Mouse (Mus musculus) cerebellum, adult (tissue): Measurements from ENCODE around the gene Mcam.
"Not testable (repeated sequence)": the region's sequence is repeated elsewhere in the genome, so short reads cannot be mapped to it uniquely, and the experiment has no call there.

ENCODE experiments used
- ATAC-seq: cut with Nextera tagmentation; 2 replicates; pipeline ENCODE4 v1.9.2; 2017; ENCODE audit warnings: mild to moderate bottlenecking, moderate library complexity, mixed read lengths; ENCODE audit not compliant: insufficient number of reproducible peaks, low FRiP score, low TSS enrichment

The Mcam gene

GRCm38 (mm10) chr9:44108269-44109055 lies 25.8 kb upstream of the Mcam start:
- no peak for ATAC-seq

- ATAC-seq = no peak
Observed at GRCm38 (mm10) chr9:44109360-44110095, 24.7 kb upstream of the Mcam start.

DNA sequence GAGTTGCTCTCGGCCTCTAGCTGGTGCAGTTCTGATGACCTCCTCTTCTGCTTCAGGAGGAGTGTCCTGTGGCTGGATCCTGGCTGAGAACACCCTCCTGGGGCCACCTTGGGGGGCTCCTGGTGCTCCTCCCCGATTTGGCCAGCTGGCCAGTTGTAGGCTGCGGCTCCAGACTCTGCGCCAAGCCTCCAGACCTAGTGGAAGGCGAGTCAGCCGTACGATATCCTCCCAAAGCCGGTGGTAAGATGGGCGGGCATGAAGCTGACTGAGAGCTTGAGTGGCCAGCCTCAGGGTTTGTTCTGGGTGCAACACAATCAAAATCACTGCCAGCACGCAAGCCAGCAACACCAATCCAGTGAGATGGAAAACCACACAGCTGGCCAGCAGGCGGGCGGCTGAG lies 22.4 kb upstream of the Mcam start:
- not testable (repeated sequence) for ATAC-seq

GRCm38 (mm10) chr9:44113105-44113789 lies 21.0 kb upstream of the Mcam start, which contains the start of the genes Gm49380 and Rnf26:
Gene Gm49380, minus strand, starts transcription at chr9:44113500.
Gene Rnf26, minus strand, starts transcription at chr9:44113517.
- ATAC-seq = peak; percentile 95

GRCm38 (mm10) chr9:44114453-44114852 lies 19.8 kb upstream of the Mcam start:
- no peak for ATAC-seq

GRCm38 (mm10) chr9:44115599-44115998 lies 18.7 kb upstream of the Mcam start:
- ATAC-seq = no peak

DNA sequence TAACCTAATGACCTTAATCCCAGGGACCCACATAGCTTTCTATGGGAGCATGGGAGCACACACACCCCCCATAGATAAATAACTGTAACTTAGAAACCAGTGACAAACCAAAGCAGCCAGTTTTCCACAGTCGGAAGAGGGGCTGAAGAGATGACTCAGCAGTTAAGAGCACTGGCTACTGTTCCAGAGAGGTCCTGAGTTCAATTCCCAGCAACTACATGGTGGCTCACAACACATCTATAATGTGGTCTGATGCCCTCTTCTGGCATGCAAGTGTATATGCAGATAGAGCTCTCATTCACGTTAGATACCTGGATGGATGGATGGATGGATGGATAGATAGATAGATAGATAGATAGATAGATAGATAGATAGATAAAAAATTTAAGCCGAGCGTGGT lies 18.1 kb upstream of the Mcam start:
- ATAC-seq = no peak

- ATAC-seq = no peak
Observed at GRCm38 (mm10) chr9:44119011-44119410, 15.3 kb upstream of the Mcam start.

- ATAC-seq = no peak
Observed at GRCm38 (mm10) chr9:44119948-44120465, 14.3 kb upstream of the Mcam start.

GRCm38 (mm10) chr9:44124317-44124716 lies 10.0 kb upstream of the Mcam start:
- no peak for ATAC-seq

GRCm38 (mm10) chr9:44125026-44125425 lies 9.2 kb upstream of the Mcam start:
- ATAC-seq = no peak

DNA sequence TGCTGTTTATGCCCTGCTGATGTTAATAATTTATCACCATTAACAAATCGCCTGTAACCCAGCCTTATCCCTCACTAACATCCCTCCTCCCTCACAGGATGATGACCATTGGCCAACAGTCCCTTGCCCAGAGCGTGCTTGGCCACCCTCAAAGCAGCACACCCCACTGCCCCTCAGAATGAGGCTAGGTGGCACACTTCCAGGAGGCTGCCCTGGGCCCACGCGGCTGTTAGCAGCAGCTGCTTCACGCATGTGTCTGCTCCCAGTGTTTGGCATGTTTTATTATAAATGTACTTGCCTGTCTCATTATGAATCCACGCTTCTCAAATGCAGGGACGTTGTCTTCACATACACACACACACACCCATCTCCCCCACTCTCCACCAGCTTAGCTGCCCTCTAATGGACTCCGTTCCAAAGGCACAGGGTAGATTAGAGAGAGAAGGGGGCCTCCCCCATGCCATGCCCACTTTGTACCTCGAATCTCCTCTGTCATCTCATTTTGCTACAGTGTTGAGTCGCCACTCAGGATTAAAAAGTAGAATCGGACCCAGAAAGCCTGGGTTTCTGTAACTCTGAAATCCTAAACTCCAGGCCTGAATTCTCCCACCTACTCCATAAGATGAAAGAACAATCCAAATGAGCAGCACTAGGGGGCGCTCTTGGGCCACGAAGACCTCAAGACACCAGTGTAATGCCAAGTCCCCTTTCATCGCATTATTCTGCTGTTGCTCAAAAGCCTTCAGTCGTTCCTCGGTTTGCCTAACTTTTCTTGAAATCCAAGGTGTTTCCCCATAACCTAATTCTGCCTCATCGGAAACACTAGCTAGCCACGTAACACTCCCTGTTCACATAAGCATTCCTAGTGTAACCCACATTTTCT lies 8.5 kb upstream of the Mcam start:
- ATAC-seq = peak; percentile 74; the same call in 1 of the 2 replicates

- ATAC-seq = no peak
Observed at GRCm38 (mm10) chr9:44126746-44127145, 7.5 kb upstream of the Mcam start.

DNA sequence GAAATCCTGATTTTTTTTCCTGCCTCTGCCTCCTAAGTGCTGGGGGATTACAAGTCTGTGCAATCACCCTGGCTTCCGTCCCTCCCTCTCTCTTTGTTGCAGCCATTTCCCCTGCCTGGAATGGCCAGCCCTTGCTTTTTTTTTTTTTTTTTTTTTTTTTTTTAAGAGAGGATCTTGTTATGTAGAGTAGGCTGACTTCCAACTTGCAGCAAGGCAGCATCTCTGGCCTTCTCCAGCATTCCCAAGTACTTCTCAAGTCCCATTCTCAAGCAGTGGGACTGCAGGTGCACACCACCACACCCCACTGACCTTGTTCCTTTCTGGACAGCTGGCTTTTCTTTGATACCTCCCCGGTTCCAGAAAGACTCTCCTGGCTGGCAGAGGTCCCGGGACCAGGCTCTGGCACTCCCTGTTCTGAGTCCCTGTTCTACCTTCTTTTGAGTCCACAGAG lies 6.9 kb upstream of the Mcam start:
- no peak for ATAC-seq

GRCm38 (mm10) chr9:44129633-44130032 lies 4.6 kb upstream of the Mcam start:
- ATAC-seq = no peak

GRCm38 (mm10) chr9:44130034-44130433 lies 4.2 kb upstream of the Mcam start:
- ATAC-seq = no peak

DNA sequence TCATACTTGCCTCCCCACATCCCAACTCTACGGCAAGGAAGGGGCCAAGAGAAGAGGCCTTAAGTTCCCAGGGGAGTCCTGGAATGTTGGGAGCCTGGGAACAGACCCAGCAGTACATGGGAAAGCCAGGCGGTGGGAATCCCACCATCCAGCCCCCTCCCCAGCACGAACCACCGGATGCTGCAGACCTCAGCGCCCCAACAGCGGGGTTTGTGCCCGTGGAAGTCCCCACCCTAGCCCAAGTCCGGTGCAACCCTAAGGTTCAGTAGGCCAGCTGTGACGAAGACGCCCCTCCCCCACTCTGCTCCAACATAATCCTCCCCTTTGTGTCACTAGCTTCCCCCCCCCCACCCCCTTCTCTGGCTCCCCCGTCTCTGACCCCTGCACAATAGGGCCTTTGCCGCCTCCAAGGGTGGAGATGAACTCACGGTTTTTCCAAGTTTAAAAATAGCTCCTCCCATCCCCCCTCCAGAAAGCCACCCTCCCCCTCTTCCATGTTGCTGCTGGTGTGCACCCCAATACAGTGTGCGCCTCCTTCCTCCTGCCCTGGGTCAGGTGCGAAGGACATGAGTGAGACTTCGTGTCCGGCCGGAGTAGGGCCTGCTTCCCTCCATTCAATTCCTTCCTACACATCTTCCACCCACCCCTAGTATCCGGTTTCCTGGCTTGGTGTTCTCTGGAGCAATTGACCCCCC lies 3.5 kb upstream of the Mcam start:
- ATAC-seq = no peak

DNA sequence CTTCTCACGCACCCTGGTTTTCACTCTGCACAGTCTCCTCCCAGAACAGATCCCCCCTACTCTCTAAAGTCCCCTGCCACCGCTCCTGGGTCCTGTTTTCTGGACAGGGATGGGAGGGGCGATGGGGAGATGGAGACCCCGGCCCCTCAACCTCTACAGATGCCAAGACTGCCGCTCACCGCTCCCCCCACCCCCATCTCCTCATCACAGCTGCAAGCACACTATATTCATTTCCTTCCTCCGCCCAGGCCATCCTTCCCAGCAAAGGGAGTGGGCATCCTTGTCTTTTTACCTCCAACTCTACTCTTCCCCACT lies 3.0 kb upstream of the Mcam start:
- no peak for ATAC-seq

DNA sequence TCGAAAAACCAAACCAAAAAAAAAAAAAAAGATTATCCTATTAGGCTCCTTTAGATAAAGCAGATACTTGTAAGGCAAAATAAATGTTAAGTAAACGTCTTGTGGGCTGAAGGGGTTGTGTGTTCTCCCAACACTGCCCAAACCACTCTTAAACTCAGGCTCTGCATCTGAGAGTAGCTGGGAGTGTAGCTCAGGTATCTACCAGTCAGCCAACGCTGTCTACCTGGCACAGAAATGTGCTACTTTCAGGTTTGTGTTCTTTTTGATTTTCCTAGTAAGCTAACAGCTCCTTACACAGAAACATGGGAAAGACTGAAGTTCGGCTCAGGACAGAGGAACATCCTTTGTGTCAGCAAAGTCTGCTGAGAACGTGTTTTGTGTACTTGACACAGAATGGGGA lies 2.1 kb upstream of the Mcam start:
- ATAC-seq = no peak
